Mouse (Mus musculus) bone marrow macrophage, adult 2 months (primary cell): ENCODE data around the gene Fam69a.

Source experiments
- CTCF ChIP-seq: IDR thresholded peaks from 2 replicates; pipeline ENCODE4 v1.5.1; 2012; ENCODE audit warnings: low read depth, mild to moderate bottlenecking, low read length, moderate library complexity
- POLR2A ChIP-seq: IDR thresholded peaks from 2 replicates; pipeline ENCODE4 v1.6.1; 2012; ENCODE audit warnings: mild to moderate bottlenecking, low read depth, low read length, borderline replicate concordance

DNA sequence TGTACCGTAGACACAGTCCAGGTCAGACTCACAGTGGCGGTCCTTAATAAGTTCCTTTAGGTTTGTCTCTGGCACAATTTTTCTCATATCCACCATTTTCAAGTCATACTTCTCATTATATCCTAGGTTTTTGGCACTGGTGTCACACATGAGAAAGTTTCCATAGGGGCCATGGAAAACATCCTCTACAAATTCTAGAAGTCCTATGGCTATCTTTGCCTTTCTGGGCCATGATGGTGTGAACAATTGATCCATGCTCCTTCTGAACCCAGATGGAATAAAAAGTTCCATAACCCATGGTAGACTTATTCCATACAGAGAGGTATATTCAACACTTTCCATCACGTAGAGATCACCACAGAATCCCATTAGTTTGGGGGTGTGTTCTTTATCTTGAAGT is 77.2 kb downstream of the Fam69a start:
- no peak for TF ChIP-seq CTCF
- TF ChIP-seq POLR2A = no peak
